ENCODE assay signal across 12 mouse cellular contexts in the genomic region with DNA sequence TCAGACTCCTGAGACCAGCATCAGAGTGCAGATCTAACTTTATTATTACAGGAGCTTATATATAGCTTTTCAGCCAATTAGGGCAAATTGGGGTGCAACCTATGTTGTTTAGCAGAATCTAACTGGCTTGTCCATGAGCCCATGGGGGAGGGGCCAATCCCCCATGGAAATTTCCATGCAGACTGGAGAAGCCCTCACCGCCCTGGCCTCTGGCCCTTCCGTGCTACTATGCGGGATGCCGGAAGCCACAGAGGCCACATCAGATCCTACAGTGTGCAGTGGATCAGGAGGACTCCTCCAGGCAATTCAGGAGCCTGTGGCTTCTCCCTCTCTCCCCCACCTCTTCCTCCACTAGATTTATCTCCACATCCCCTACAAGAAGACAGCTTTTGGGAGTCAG. TPM values are rescaled to one million over a fixed set of nuclear protein-coding genes. Genes with fewer than 3 reads are reported as not detected.
DNase-seq lines count a peak whose midpoint lies in the region; ATAC-seq and TF ChIP-seq lines count a peak whose summit lies in the region.
"Had no signal": no experiment of that assay in that cellular context is flagged by ENCODE, and none has a peak within 500 bp of the region (broad histone marks: within the 10 kb centered on the region; RNA-seq: fewer than 3 reads in every experiment).

No protein-coding gene starts in this region.

- peak; percentile 12; the same call in 1 of the 2 replicates for ATAC-seq in hindbrain, embryonic 16.5 days
- ATAC-seq in hindbrain, embryonic 14.5 days (ENCODE audit: low FRiP score) = no peak
- ATAC-seq in G1E (ENCODE audit: extremely low read depth, insufficient number of reproducible peaks, low FRiP score, poor library complexity, severe bottlenecking) = no peak
- no peak for ATAC-seq in forebrain, embryonic 13.5 days

- TF ChIP-seq CTCF in ES-Bruce4 (IDR thresholded peaks at IDR 0.05; ENCODE audit: low read depth, low read length) (no peak), G1E (IDR thresholded peaks at IDR 0.05; ENCODE audit: low read depth, low read length) (no peak)
- no peak for TF ChIP-seq CTCF in layer of hippocampus, adult 2 months (conservative IDR thresholded peaks at IDR 0.05)

- no peaks in the 10 kb centered on the region for H3K27me3 ChIP-seq in hindbrain, embryonic 16.5 days (replicated peaks; ENCODE audit: control insufficient read depth, insufficient read depth, low read length)
- H3K27me3 ChIP-seq in hindbrain, embryonic 14.5 days (ENCODE audit: control insufficient read depth, insufficient read depth, low read length) = no peaks in the 10 kb centered on the region
- H3K27me3 ChIP-seq in ES-Bruce4 (ENCODE audit: control insufficient read depth, insufficient read depth, low read length, poor library complexity, severe bottlenecking) = no peaks in the 10 kb centered on the region
- no peaks in the 10 kb centered on the region for H3K27me3 ChIP-seq in G1E (ENCODE audit: insufficient read depth, low read length)
- no peaks in the 10 kb centered on the region for H3K27me3 ChIP-seq in forebrain, embryonic 13.5 days
- H3K27me3 ChIP-seq: neural tube, embryonic 15.5 days had no signal

- no peaks in the 10 kb centered on the region for H3K36me3 ChIP-seq in hindbrain, embryonic 16.5 days (ENCODE audit: control insufficient read depth, insufficient read depth, low read length)
- 0 out of 2 replicates have a peak, but pooled peaks cover 7% of the 10 kb centered on the region for H3K36me3 ChIP-seq in hindbrain, embryonic 14.5 days (replicated peaks; ENCODE audit: control insufficient read depth, insufficient read depth)
- H3K36me3 ChIP-seq in ES-Bruce4 (ENCODE audit: control insufficient read depth, insufficient read depth, low read length, poor library complexity, severe bottlenecking) (no peaks in the 10 kb centered on the region), G1E (replicated peaks) (peaks cover 64% of the 10 kb centered on the region)
- no peaks in the 10 kb centered on the region for H3K36me3 ChIP-seq in forebrain, embryonic 13.5 days (ENCODE audit: poor library complexity, severe bottlenecking)
- H3K36me3 ChIP-seq: neural tube, embryonic 15.5 days had no signal

- DNase-seq in hindbrain, embryonic 14.5 days (ENCODE audit: low spot score) = no peak
- DNase-seq in G1E (ENCODE audit: low spot score) = no peak
- DNase-seq in kidney, postnatal 14 days = peak; percentile 66
- DNase-seq in layer of hippocampus, adult 2 months (ENCODE audit: low spot score in 2 of 2) = no peak
- DNase-seq: cerebellum, adult 11 months; heart, postnatal 10 days; right cerebral cortex, postnatal 25 days had no signal

- 0 out of 2 replicates have a peak overlapping the region, but pooled peaks have one; percentile 2 for H3K9ac ChIP-seq in hindbrain, embryonic 16.5 days (ENCODE audit: low read depth, low read length)
- no peak overlapping the region for H3K9ac ChIP-seq in hindbrain, embryonic 14.5 days
- peak overlapping the region; percentile 46; the same call in 1 of the 2 replicates for H3K9ac ChIP-seq in ES-Bruce4 (ENCODE audit: low read depth, poor library complexity, severe bottlenecking)
- no peak overlapping the region for H3K9ac ChIP-seq in forebrain, embryonic 13.5 days
- H3K9ac ChIP-seq: neural tube, embryonic 15.5 days had no signal

- no peak overlapping the region for H3K4me3 ChIP-seq in hindbrain, embryonic 16.5 days (ENCODE audit: low read length)
- H3K4me3 ChIP-seq in hindbrain, embryonic 14.5 days (replicated peaks; ENCODE audit: low read length) = no peak overlapping the region
- H3K4me3 ChIP-seq in ES-Bruce4 (ENCODE audit: low read depth, low read length) (no peak overlapping the region), G1E (ENCODE audit: low read depth, low read length) (peak overlapping the region; percentile 24; the same call in 1 of the 2 replicates)
- no peak overlapping the region for H3K4me3 ChIP-seq in layer of hippocampus, adult 2 months
- H3K4me3 ChIP-seq in forebrain, embryonic 13.5 days = no peak overlapping the region
- H3K4me3 ChIP-seq: neural tube, embryonic 15.5 days had no signal

- H3K4me2 ChIP-seq in hindbrain, embryonic 16.5 days (ENCODE audit: low read length) = no peak overlapping the region
- H3K4me2 ChIP-seq in hindbrain, embryonic 14.5 days (replicated peaks) = no peak overlapping the region
- H3K4me2 ChIP-seq in forebrain, embryonic 13.5 days = no peak overlapping the region
- H3K4me2 ChIP-seq: neural tube, embryonic 15.5 days had no signal

- H3K9me3 ChIP-seq in hindbrain, embryonic 16.5 days (ENCODE audit: control insufficient read depth, low read length) = no peaks in the 10 kb centered on the region
- no peaks in the 10 kb centered on the region for H3K9me3 ChIP-seq in hindbrain, embryonic 14.5 days (ENCODE audit: control insufficient read depth, low read length)
- H3K9me3 ChIP-seq in ES-Bruce4 (replicated peaks; ENCODE audit: control insufficient read depth, insufficient read depth, low read length, poor library complexity, severe bottlenecking) (no peaks in the 10 kb centered on the region), G1E (replicated peaks) (no peaks in the 10 kb centered on the region)
- H3K9me3 ChIP-seq in forebrain, embryonic 13.5 days (replicated peaks) = no peaks in the 10 kb centered on the region
- H3K9me3 ChIP-seq: neural tube, embryonic 15.5 days had no signal

- H3K4me1 ChIP-seq in hindbrain, embryonic 16.5 days (ENCODE audit: control insufficient read depth, insufficient read depth, low read depth, low read length) = peaks cover under 1% of the 10 kb centered on the region
- H3K4me1 ChIP-seq in hindbrain, embryonic 14.5 days (replicated peaks; ENCODE audit: control insufficient read depth, insufficient read depth, low read length) = peaks cover 13% of the 10 kb centered on the region; the same call in 1 of the 2 replicates
- H3K4me1 ChIP-seq in ES-Bruce4 (ENCODE audit: control insufficient read depth, insufficient read depth, low read length) = peaks cover 5% of the 10 kb centered on the region
- H3K4me1 ChIP-seq in G1E (ENCODE audit: insufficient read depth, low read depth, low read length) = peaks cover 71% of the 10 kb centered on the region
- peaks cover 22% of the 10 kb centered on the region for H3K4me1 ChIP-seq in forebrain, embryonic 13.5 days

- no peak for TF ChIP-seq POLR2A in ES-Bruce4 (IDR thresholded peaks at IDR 0.05; ENCODE audit: insufficient read depth, low read length)

- no peak overlapping the region for H3K27ac ChIP-seq in hindbrain, embryonic 16.5 days (ENCODE audit: low read depth, low read length)
- H3K27ac ChIP-seq in hindbrain, embryonic 14.5 days = no peak overlapping the region
- H3K27ac ChIP-seq in ES-Bruce4 (ENCODE audit: insufficient read depth, low read length) = peak overlapping the region; percentile 80
- H3K27ac ChIP-seq in layer of hippocampus, adult 2 months = no peak overlapping the region
- no peak overlapping the region for H3K27ac ChIP-seq in forebrain, embryonic 13.5 days
- H3K27ac ChIP-seq: neural tube, embryonic 15.5 days; stomach, postnatal 0 days had no signal

- peak; percentile 86 for TF ChIP-seq EP300 in ES-Bruce4 (IDR thresholded peaks at IDR 0.05; ENCODE audit: insufficient read depth, low read depth, low read length)

- 53% methylated on average over 4 of the region's 4 CpGs for WGBS in hindbrain, embryonic 16.5 days
- 51% methylated on average over 4 of the region's 4 CpGs for WGBS in hindbrain, embryonic 14.5 days
- 69% methylated on average over 4 of the region's 4 CpGs for WGBS in forebrain, embryonic 13.5 days

RNA-seq across cellular contexts. Expression of gene Mgat4b, which starts 7.1 kb away (rescaled TPM):
- 15.6 and 30.9 TPM in 2 replicates for polyA plus RNA-seq in hindbrain, embryonic 16.5 days (2015; fragmentation: Nextera tagmentation; extraction: Ambion mirVana)
- 55.7 and 56.0 TPM in 2 replicates for polyA plus RNA-seq in hindbrain, embryonic 14.5 days (2014; fragmentation: Nextera tagmentation; extraction: Ambion mirVana)
- polyA plus RNA-seq in ES-Bruce4 (2011; ENCODE audit: insufficient read depth, insufficient read length, low read depth, missing spikeins) (30.8 and 37.0 TPM in 2 replicates), G1E (2012) (106 and 120 TPM in 2 replicates)
- total RNA-seq in G1E (2014; fragmentation: Nextera tagmentation) (18.4 and 24.2 TPM in 2 replicates), G1E (2017) (15.6 and 18.3 TPM in 2 replicates)
- total RNA-seq in layer of hippocampus, adult 2 months (2021) = 10 to 100 TPM; 91.2 to 93.0 TPM
- polyA plus RNA-seq in forebrain, embryonic 13.5 days (2015; fragmentation: Nextera tagmentation; extraction: Ambion mirVana) = 10.1 and 12.9 TPM in 2 replicates

RNA-seq across cellular contexts. Expression of gene Sqstm1, which starts 7.2 kb away (rescaled TPM):
- polyA plus RNA-seq in hindbrain, embryonic 16.5 days (2015; fragmentation: Nextera tagmentation; extraction: Ambion mirVana) = 448 and 480 TPM in 2 replicates
- 365 and 385 TPM in 2 replicates for polyA plus RNA-seq in hindbrain, embryonic 14.5 days (2014; fragmentation: Nextera tagmentation; extraction: Ambion mirVana)
- polyA plus RNA-seq in ES-Bruce4 (2011; ENCODE audit: insufficient read depth, insufficient read length, low read depth, missing spikeins) = 208 and 259 TPM in 2 replicates
- total RNA-seq in G1E (2014; fragmentation: Nextera tagmentation) = 118 and 252 TPM in 2 replicates
- 663 and 687 TPM in 2 replicates for total RNA-seq in G1E (2017)
- polyA plus RNA-seq in G1E (2012) = 134 and 138 TPM in 2 replicates
- 100 to 1,000 TPM; 444 to 465 TPM for total RNA-seq in layer of hippocampus, adult 2 months (2021)
- polyA plus RNA-seq in forebrain, embryonic 13.5 days (2015; fragmentation: Nextera tagmentation; extraction: Ambion mirVana) = 194 and 210 TPM in 2 replicates

RNA-seq across cellular contexts. Expression of gene Ltc4s, which starts 20.6 kb away (rescaled TPM):
- polyA plus RNA-seq in hindbrain, embryonic 16.5 days (2015; fragmentation: Nextera tagmentation; extraction: Ambion mirVana) = 2.2 and 3.4 TPM in 2 replicates
- polyA plus RNA-seq in hindbrain, embryonic 14.5 days (2014; fragmentation: Nextera tagmentation; extraction: Ambion mirVana) = 1.6 and 4.5 TPM in 2 replicates
- polyA plus RNA-seq in ES-Bruce4 (2011; ENCODE audit: insufficient read depth, insufficient read length, low read depth, missing spikeins) (2.7 and 3.1 TPM in 2 replicates), G1E (2012) (not detected in 2 replicates)
- total RNA-seq in G1E (2014; fragmentation: Nextera tagmentation) (not detected in 2 replicates), G1E (2017) (not detected in 2 replicates)
- 1 to 10 TPM; 6.8 to 9.3 TPM for total RNA-seq in layer of hippocampus, adult 2 months (2021)
- polyA plus RNA-seq in forebrain, embryonic 13.5 days (2015; fragmentation: Nextera tagmentation; extraction: Ambion mirVana) = 1.1 and 1.2 TPM in 2 replicates

RNA-seq across cellular contexts. Expression of gene Mrnip, which starts 43.6 kb away (rescaled TPM):
- polyA plus RNA-seq in hindbrain, embryonic 16.5 days (2015; fragmentation: Nextera tagmentation; extraction: Ambion mirVana) = 33.2 and 39.1 TPM in 2 replicates
- 34.4 and 37.7 TPM in 2 replicates for polyA plus RNA-seq in hindbrain, embryonic 14.5 days (2014; fragmentation: Nextera tagmentation; extraction: Ambion mirVana)
- polyA plus RNA-seq in ES-Bruce4 (2011; ENCODE audit: insufficient read depth, insufficient read length, low read depth, missing spikeins) (11.0 and 12.8 TPM in 2 replicates), G1E (2012) (6.5 and 10.6 TPM in 2 replicates)
- total RNA-seq in G1E (2014; fragmentation: Nextera tagmentation) (44.8 and 63.7 TPM in 2 replicates), G1E (2017) (17.4 and 17.6 TPM in 2 replicates)
- total RNA-seq in layer of hippocampus, adult 2 months (2021) = 10 to 100 TPM; 12.7 to 15.8 TPM
- polyA plus RNA-seq in forebrain, embryonic 13.5 days (2015; fragmentation: Nextera tagmentation; extraction: Ambion mirVana) = 24.0 and 26.9 TPM in 2 replicates

Comparison
In these comparisons a context has a peak if more than half of its experiments do, and no peak if none do; other contexts are left out.
1. H3K9ac ChIP-seq: peak in hindbrain, embryonic 16.5 days (single experiment) and ES-Bruce4 (single experiment); none in hindbrain, embryonic 14.5 days (single experiment) and forebrain, embryonic 13.5 days (single experiment).